Mouse (Mus musculus) limb, embryonic 14.5 days (tissue): ENCODE results near the gene Shb. TPM values are rescaled to one million over a fixed set of nuclear protein-coding genes. Genes with fewer than 3 reads are reported as not detected.

Source experiments
- ATAC-seq: fragments of 200-750 bp; cut with Nextera tagmentation; 2 replicates; pipeline ENCODE4 v1.8.0; 2017; ENCODE audit warnings: low read depth, moderate number of reproducible peaks, moderate TSS enrichment; ENCODE audit not compliant: low FRiP score
- DNase-seq: peaks from one replicate; pipeline ENCODE4 v3.0.0-alpha.2; 2015; ENCODE audit warnings: low spot score
- H3K27ac ChIP-seq: fragments of 300-500 bp; sonication (generic); replicated peaks from 2 replicates; pipeline ENCODE4 v1.5.1; 2014; ENCODE audit warnings: low read depth, mild to moderate bottlenecking, low read length, moderate library complexity, mixed read lengths
- H3K27me3 ChIP-seq: fragments of 300-500 bp; sonication (generic); 2 replicates; pipeline ENCODE4 v1.6.1; 2014; ENCODE audit warnings: low read length, mixed read lengths; ENCODE audit not compliant: control insufficient read depth, insufficient read depth
- H3K36me3 ChIP-seq: fragments of 300-500 bp; sonication (generic); 2 replicates; pipeline ENCODE4 v1.6.1; 2014; ENCODE audit warnings: mild to moderate bottlenecking, low read length, moderate library complexity, mixed read lengths; ENCODE audit not compliant: control insufficient read depth, insufficient read depth
- H3K4me1 ChIP-seq: fragments of 300-500 bp; sonication (generic); 2 replicates; pipeline ENCODE4 v1.6.1; 2014; ENCODE audit warnings: antibody characterized with exemption, low read length, mixed read lengths; ENCODE audit not compliant: control insufficient read depth, insufficient read depth
- H3K4me2 ChIP-seq: fragments of 300-500 bp; sonication (generic); replicated peaks from 2 replicates; pipeline ENCODE4 v1.6.1; 2014; ENCODE audit warnings: low read depth, mild to moderate bottlenecking, low read length, moderate library complexity; ENCODE audit not compliant: severe bottlenecking
- H3K4me3 ChIP-seq: fragments of 300-500 bp; sonication (generic); replicated peaks from 2 replicates; pipeline ENCODE4 v1.5.1; 2014; ENCODE audit warnings: low read length
- H3K9ac ChIP-seq: fragments of 300-500 bp; sonication (generic); 2 replicates; pipeline ENCODE4 v1.6.1; 2014; ENCODE audit warnings: mild to moderate bottlenecking, low read depth, low read length, moderate library complexity; ENCODE audit not compliant: severe bottlenecking
- H3K9me3 ChIP-seq: fragments of 300-500 bp; sonication (generic); 2 replicates; pipeline ENCODE4 v1.6.1; 2016; ENCODE audit warnings: low read length; ENCODE audit not compliant: control insufficient read depth
- POLR2A ChIP-seq: fragments of 200-500 bp; IDR thresholded peaks from 2 replicates; pipeline ENCODE4 v1.8.0; 2012; ENCODE audit warnings: inconsistent platforms, mild to moderate bottlenecking, moderate library complexity, borderline replicate concordance; ENCODE audit not compliant: insufficient read depth, insufficient read length; ENCODE audit errors: extremely low read depth
- WGBS: fragments of 180-500 bp; shearing (Covaris S2); extraction: QIAGEN DNeasy Blood & Tissue Kit; methylation state at CpG from one replicate; pipeline ENCODE4 v1.1.7; 2014; 5-methylcytosine and 5-hydroxymethylcytosine counted together
- polyA plus RNA-seq, 2 experiments: library from polyadenylated mRNA; depleted of rRNA in 1 of 2; stranded (reverse) in 1 of 2; unstranded in 1 of 2; fragments of >200 nt; fragmentation: Nextera tagmentation in 1 of 2; extraction: Ambion mirVana in 1 of 2; gene quantifications; 2 replicates each; pipeline versions ENCODE4 v1.2.1 to v1.2.3; 2012 to 2014

Shb gene
- polyA plus RNA-seq, 2 experiments, result 10.6 to 19.0 TPM

GRCm38 (mm10) chr4:45431316-45431715, 101.0 kb downstream of the Shb start:
- Histone ChIP-seq H3K9me3 (no peaks in the 10 kb centered on the region), H3K27me3 (no peaks in the 10 kb centered on the region), H3K4me2 (no peak overlapping the region), H3K36me3 (no peaks in the 10 kb centered on the region; the same call in 1 of the 2 replicates), H3K27ac (no peak overlapping the region), H3K9ac (no peak overlapping the region), H3K4me1 (peaks cover 36% of the 10 kb centered on the region), H3K4me3 (no peak overlapping the region)
- ATAC-seq (no peak), DNase-seq (no peak)
- WGBS, result 96% methylated on average over 3 of the region's 3 CpGs
- TF ChIP-seq POLR2A, result no peak

- no peak for TF ChIP-seq POLR2A
- 82% methylated on average over 7 of the region's 7 CpGs for WGBS
Observed at GRCm38 (mm10) chr4:45429451-45429850, 102.8 kb downstream of the Shb start.

DNA sequence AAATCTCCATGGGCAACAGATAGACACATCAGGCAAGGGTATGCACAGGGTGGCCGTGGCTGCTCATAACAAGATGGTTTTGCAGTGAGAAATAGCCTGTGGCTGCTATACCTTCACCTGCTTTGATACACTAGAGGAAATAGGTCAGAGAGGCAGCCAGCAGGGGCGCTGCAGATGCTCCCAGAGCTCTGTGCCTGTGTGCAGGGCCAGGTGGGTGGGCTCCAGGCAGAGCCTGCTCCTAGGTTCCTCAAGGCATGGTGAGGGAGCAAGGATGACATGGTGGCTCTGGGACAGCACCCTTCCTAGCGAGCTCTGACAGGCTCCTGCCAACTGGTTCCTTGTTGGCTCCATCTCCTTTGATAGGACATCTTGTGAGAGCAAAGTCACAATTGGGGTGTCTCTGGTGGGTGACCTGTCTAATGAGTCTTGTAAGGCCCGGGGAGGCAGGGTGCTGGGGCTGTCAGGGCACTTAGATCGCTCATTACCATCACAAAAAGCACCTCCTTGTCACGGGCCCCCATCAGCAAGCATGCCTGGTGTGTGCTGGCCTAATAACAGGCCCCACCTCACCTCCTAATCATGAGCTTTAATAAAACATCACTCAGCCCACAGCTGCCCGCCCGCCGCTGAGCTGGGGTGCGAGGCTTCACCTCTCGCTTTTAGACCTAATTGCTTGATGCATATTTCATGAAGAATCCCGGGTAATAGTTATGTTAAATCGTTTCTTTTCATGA, 105.4 kb downstream of the Shb start:
- Histone ChIP-seq H3K4me1 (no peaks in the 10 kb centered on the region), H3K9ac (no peak overlapping the region), H3K36me3 (no peaks in the 10 kb centered on the region; the same call in 1 of the 2 replicates), H3K4me2 (no peak overlapping the region), H3K27me3 (no peaks in the 10 kb centered on the region), H3K4me3 (no peak overlapping the region), H3K9me3 (no peaks in the 10 kb centered on the region), H3K27ac (no peak overlapping the region)
- no peak for TF ChIP-seq POLR2A
- no peak for ATAC-seq
- 40% methylated on average over 13 of the region's 13 CpGs for WGBS
- no peak for DNase-seq

More at GRCm38 (mm10) chr4:45429451-45429850, 102.8 kb downstream of the Shb start:
- no peak for ATAC-seq
- no peak overlapping the region for H3K27ac ChIP-seq
- H3K4me2 ChIP-seq, result no peak overlapping the region
- H3K4me1 ChIP-seq, result peaks cover 17% of the 10 kb centered on the region
- H3K4me3 ChIP-seq, result no peak overlapping the region
- H3K36me3 ChIP-seq, result no peaks in the 10 kb centered on the region; the same call in 1 of the 2 replicates
- no peak for DNase-seq
- no peaks in the 10 kb centered on the region for H3K27me3 ChIP-seq
- H3K9ac ChIP-seq, result no peak overlapping the region
- H3K9me3 ChIP-seq, result no peaks in the 10 kb centered on the region

GRCm38 (mm10) chr4:45423406-45423805, 108.9 kb downstream of the Shb start:
- H3K9ac ChIP-seq, result no peak overlapping the region
- DNase-seq, result no peak
- WGBS, result 41% methylated on average over 8 of the region's 8 CpGs

DNA sequence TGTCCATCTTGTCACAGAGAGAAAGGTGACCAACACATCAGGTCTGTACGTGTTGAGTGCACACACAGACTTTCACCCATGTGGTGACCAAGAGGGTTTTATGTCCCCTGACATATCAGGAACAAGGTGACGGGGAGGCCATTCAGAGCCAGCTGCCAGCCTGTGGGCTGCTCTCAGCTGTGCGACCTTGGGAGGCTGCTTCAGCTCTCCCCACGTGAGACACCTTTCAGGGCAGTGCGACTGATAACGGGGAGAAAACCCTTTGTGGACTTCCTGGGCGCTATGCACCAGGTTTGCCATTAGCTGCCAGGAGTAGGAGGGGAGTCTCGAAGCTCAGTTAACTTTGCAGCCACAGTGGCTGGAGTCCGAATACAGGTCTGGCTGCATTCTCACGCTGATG, 109.6 kb downstream of the Shb start:
- no peak for DNase-seq
- ATAC-seq, result no peak
- 85% methylated on average over 10 of the region's 10 CpGs for WGBS
- Histone ChIP-seq H3K4me2 (no peak overlapping the region), H3K9ac (no peak overlapping the region), H3K9me3 (no peaks in the 10 kb centered on the region), H3K4me1 (no peaks in the 10 kb centered on the region), H3K27ac (no peak overlapping the region), H3K36me3 (no peaks in the 10 kb centered on the region), H3K27me3 (no peaks in the 10 kb centered on the region), H3K4me3 (no peak overlapping the region)
- TF ChIP-seq POLR2A, result no peak

More at GRCm38 (mm10) chr4:45423406-45423805, 108.9 kb downstream of the Shb start:
- Histone ChIP-seq H3K4me1 (no peaks in the 10 kb centered on the region), H3K36me3 (no peaks in the 10 kb centered on the region), H3K27ac (no peak overlapping the region), H3K9me3 (no peaks in the 10 kb centered on the region), H3K4me3 (no peak overlapping the region), H3K4me2 (no peak overlapping the region), H3K27me3 (no peaks in the 10 kb centered on the region)
- TF ChIP-seq POLR2A, result no peak
- no peak for ATAC-seq
